Mouse (Mus musculus) hindbrain, embryonic 11.5 days (tissue): ENCODE measurements around the gene Xrn2. TPM values are rescaled to one million over a fixed set of nuclear protein-coding genes. Genes with fewer than 3 reads are reported as not detected.

ENCODE experiments used
- ATAC-seq: fragments of 200-750 bp; cut with Nextera tagmentation; 2 replicates; pipeline ENCODE4 v1.8.0; 2017; ENCODE audit warnings: mild to moderate bottlenecking, moderate TSS enrichment, moderate library complexity; ENCODE audit not compliant: low FRiP score
- DNase-seq: peaks from one replicate; pipeline ENCODE4 v3.0.0-alpha.2; 2015; ENCODE audit warnings: low spot score
- H3K27ac ChIP-seq: fragments of 300-500 bp; sonication (generic); 2 replicates; pipeline ENCODE4 v1.5.1; 2014; ENCODE audit warnings: mild to moderate bottlenecking, low read depth, low read length
- H3K27me3 ChIP-seq: fragments of 300-500 bp; sonication (generic); 2 replicates; pipeline ENCODE4 v1.6.1; 2014; ENCODE audit warnings: mild to moderate bottlenecking, low read length, moderate library complexity, mixed read lengths; ENCODE audit not compliant: control insufficient read depth, insufficient read depth
- H3K36me3 ChIP-seq: fragments of 300-500 bp; sonication (generic); 2 replicates; pipeline ENCODE4 v1.6.1; 2014; ENCODE audit warnings: mild to moderate bottlenecking, low read length, moderate library complexity, mixed read lengths; ENCODE audit not compliant: control insufficient read depth, insufficient read depth
- H3K4me1 ChIP-seq: fragments of 300-500 bp; sonication (generic); replicated peaks from 2 replicates; pipeline ENCODE4 v1.6.1; 2014; ENCODE audit warnings: low read length, mixed read lengths; ENCODE audit not compliant: control insufficient read depth, insufficient read depth
- H3K4me2 ChIP-seq: fragments of 300-500 bp; sonication (generic); replicated peaks from 2 replicates; pipeline ENCODE4 v1.6.1; 2014; ENCODE audit warnings: mild to moderate bottlenecking, low read depth, low read length
- H3K4me3 ChIP-seq: fragments of 300-500 bp; sonication (generic); 2 replicates; pipeline ENCODE4 v1.5.1; 2014; ENCODE audit warnings: low read depth, low read length
- H3K9ac ChIP-seq: fragments of 300-500 bp; sonication (generic); 2 replicates; pipeline ENCODE4 v1.6.1; 2014; ENCODE audit warnings: low read depth, low read length
- H3K9me3 ChIP-seq: fragments of 300-500 bp; sonication (generic); 2 replicates; pipeline ENCODE4 v1.6.1; 2016; ENCODE audit warnings: low read length; ENCODE audit not compliant: control insufficient read depth
- WGBS: fragments of 180-500 bp; shearing (Covaris S2); extraction: QIAGEN DNeasy Blood & Tissue Kit; methylation state at CpG from one replicate; pipeline ENCODE4 v1.1.7; 2014; 5-methylcytosine and 5-hydroxymethylcytosine counted together
- polyA plus RNA-seq: library from polyadenylated mRNA; unstranded; fragments of >200 nt; fragmentation: Nextera tagmentation; extraction: Ambion mirVana; gene quantifications from 2 replicates; pipeline ENCODE4 v1.2.1, GENCODE M21; 2014

Xrn2 gene
- polyA plus RNA-seq, result 102 and 111 TPM in 2 replicates

GRCm38 (mm10) chr2:147012623-147013184 lies at the start of gene Xrn2:
Gene Xrn2 (plus strand): TSS chr2:147012996.
- peak; percentile 98 for ATAC-seq
- H3K4me2 ChIP-seq, result peak within 1 kb of the TSS; percentile 62
- WGBS, result under 1% methylated on average over 37 of the region's 37 CpGs
- DNase-seq, result peak; percentile 96
- H3K4me1 ChIP-seq, result 0 out of 2 replicates have a peak, but pooled peaks cover 2% of the 10 kb centered on the region
- H3K4me3 ChIP-seq, result peak within 1 kb of the TSS; percentile 80
- no peaks in the 10 kb centered on the region for H3K27me3 ChIP-seq
- H3K36me3 ChIP-seq, result 0 out of 2 replicates have a peak, but pooled peaks cover 3% of the 10 kb centered on the region
- H3K9me3 ChIP-seq, result no peaks in the 10 kb centered on the region
- H3K9ac ChIP-seq, result peak within 1 kb of the TSS; percentile 80
- peak within 1 kb of the TSS; percentile 98 for H3K27ac ChIP-seq

- Histone ChIP-seq H3K9ac (no peak overlapping the region), H3K36me3 (no peaks in the 10 kb centered on the region), H3K4me2 (no peak overlapping the region), H3K27ac (no peak overlapping the region), H3K27me3 (no peaks in the 10 kb centered on the region), H3K9me3 (no peaks in the 10 kb centered on the region), H3K4me1 (no peaks in the 10 kb centered on the region), H3K4me3 (no peak overlapping the region)
- DNase-seq (no peak), ATAC-seq (no peak)
- WGBS, result 90% methylated on average over 3 of the region's 3 CpGs
Measured at GRCm38 (mm10) chr2:146975024-146975423, 37.8 kb upstream of the Xrn2 start.

GRCm38 (mm10) chr2:146975453-146976028 lies 37.3 kb upstream of the Xrn2 start:
- Histone ChIP-seq H3K27me3 (no peaks in the 10 kb centered on the region), H3K9ac (no peak overlapping the region), H3K9me3 (no peaks in the 10 kb centered on the region), H3K27ac (no peak overlapping the region), H3K4me2 (no peak overlapping the region), H3K4me1 (no peaks in the 10 kb centered on the region), H3K36me3 (no peaks in the 10 kb centered on the region), H3K4me3 (no peak overlapping the region)
- no peak for ATAC-seq
- WGBS, result 83% methylated on average over 3 of the region's 3 CpGs
- DNase-seq, result no peak

GRCm38 (mm10) chr2:146982786-146983185 lies 30.0 kb upstream of the Xrn2 start:
- H3K9ac ChIP-seq, result no peak overlapping the region
- no peaks in the 10 kb centered on the region for H3K9me3 ChIP-seq
- H3K36me3 ChIP-seq, result no peaks in the 10 kb centered on the region
- H3K4me2 ChIP-seq, result no peak overlapping the region
- H3K4me1 ChIP-seq, result no peaks in the 10 kb centered on the region
- 93% methylated on average over 2 of the region's 2 CpGs for WGBS
- ATAC-seq (no peak), DNase-seq (no peak)
- no peak overlapping the region for H3K4me3 ChIP-seq
- H3K27me3 ChIP-seq, result no peaks in the 10 kb centered on the region
- no peak overlapping the region for H3K27ac ChIP-seq

- DNase-seq (no peak), ATAC-seq (no peak)
- Histone ChIP-seq H3K4me2 (no peak overlapping the region), H3K9me3 (no peaks in the 10 kb centered on the region), H3K4me1 (no peaks in the 10 kb centered on the region), H3K27me3 (no peaks in the 10 kb centered on the region), H3K36me3 (no peaks in the 10 kb centered on the region), H3K9ac (no peak overlapping the region), H3K27ac (no peak overlapping the region), H3K4me3 (no peak overlapping the region)
- 84% methylated on average over 2 of the region's 2 CpGs for WGBS
Measured at GRCm38 (mm10) chr2:146984831-146985230, 28.0 kb upstream of the Xrn2 start.

GRCm38 (mm10) chr2:146985807-146986206 lies 27.0 kb upstream of the Xrn2 start:
- no peak overlapping the region for H3K9ac ChIP-seq
- H3K4me2 ChIP-seq, result no peak overlapping the region
- no peaks in the 10 kb centered on the region for H3K9me3 ChIP-seq
- DNase-seq (no peak), ATAC-seq (no peak)
- H3K4me1 ChIP-seq, result no peaks in the 10 kb centered on the region
- no peaks in the 10 kb centered on the region for H3K36me3 ChIP-seq
- WGBS, result 94% methylated on average over 1 of the region's 1 CpGs
- H3K4me3 ChIP-seq, result no peak overlapping the region
- no peaks in the 10 kb centered on the region for H3K27me3 ChIP-seq
- no peak overlapping the region for H3K27ac ChIP-seq

GRCm38 (mm10) chr2:146986429-146986828 lies 26.4 kb upstream of the Xrn2 start:
- Histone ChIP-seq H3K27ac (no peak overlapping the region), H3K4me1 (no peaks in the 10 kb centered on the region), H3K27me3 (no peaks in the 10 kb centered on the region), H3K9me3 (no peaks in the 10 kb centered on the region), H3K4me2 (no peak overlapping the region), H3K36me3 (no peaks in the 10 kb centered on the region), H3K9ac (no peak overlapping the region), H3K4me3 (no peak overlapping the region)
- no peak for ATAC-seq
- no peak for DNase-seq

GRCm38 (mm10) chr2:147007265-147007664 lies 5.5 kb upstream of the Xrn2 start:
- 94% methylated on average over 2 of the region's 2 CpGs for WGBS
- Histone ChIP-seq H3K9me3 (no peaks in the 10 kb centered on the region), H3K27me3 (no peaks in the 10 kb centered on the region), H3K27ac (no peak overlapping the region), H3K36me3 (0 out of 2 replicates have a peak, but pooled peaks cover 3% of the 10 kb centered on the region), H3K9ac (no peak overlapping the region), H3K4me2 (no peak overlapping the region), H3K4me1 (0 out of 2 replicates have a peak, but pooled peaks cover 2% of the 10 kb centered on the region), H3K4me3 (no peak overlapping the region)
- DNase-seq (no peak), ATAC-seq (no peak)

GRCm38 (mm10) chr2:147009084-147009483 lies 3.7 kb upstream of the Xrn2 start:
- no peak overlapping the region for H3K4me3 ChIP-seq
- H3K4me1 ChIP-seq, result 0 out of 2 replicates have a peak, but pooled peaks cover 2% of the 10 kb centered on the region
- no peaks in the 10 kb centered on the region for H3K9me3 ChIP-seq
- H3K27ac ChIP-seq, result no peak overlapping the region
- ATAC-seq (no peak), DNase-seq (no peak)
- H3K4me2 ChIP-seq, result no peak overlapping the region
- H3K36me3 ChIP-seq, result 0 out of 2 replicates have a peak, but pooled peaks cover 3% of the 10 kb centered on the region
- no peak overlapping the region for H3K9ac ChIP-seq
- H3K27me3 ChIP-seq, result no peaks in the 10 kb centered on the region
